Mouse (Mus musculus): Measurements from ENCODE around the gene Tas2r130.
"Not testable (repeated sequence)": the region's sequence is repeated elsewhere in the genome, so short reads cannot be mapped to it uniquely, and the experiment has no call there.

Gene Tas2r130

GRCm38 (mm10) chr6:131630812-131631211 lies at the start of gene Tas2r130:
Gene Tas2r130 (minus strand): TSS chr6:131630912.
- DNase-seq (ENCODE audit: low spot score in 2 of 2), result no peak

DNA sequence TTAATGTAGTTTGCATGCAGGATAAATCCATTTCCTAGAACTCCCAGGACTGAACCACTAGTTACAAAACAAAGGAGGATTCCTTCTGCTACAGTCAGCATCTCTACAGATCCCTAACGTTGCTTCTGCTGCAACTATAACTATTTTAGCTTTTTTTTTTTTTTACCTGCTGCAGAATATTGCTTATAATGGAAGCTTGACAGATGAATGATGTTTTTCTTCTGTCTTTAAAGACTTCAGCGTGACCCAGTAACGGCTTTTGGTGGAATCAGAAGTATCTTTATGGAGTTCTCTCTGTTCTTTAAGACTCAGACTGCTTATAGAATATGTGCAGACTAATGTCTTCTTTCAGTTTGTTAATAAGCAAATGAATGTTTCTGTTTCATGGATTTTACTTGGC lies 48.1 kb upstream of the Tas2r130 start, which contains the start of gene Tas2r106:
Gene Tas2r106 (minus strand): TSS at position 101 of the 400 bp plus-strand sequence.
- no peak for DNase-seq (ENCODE audit: low spot score in 2 of 2)

GRCm38 (mm10) chr6:131660049-131660448 lies 29.3 kb upstream of the Tas2r130 start, which contains the start of gene Tas2r107:
Gene Tas2r107 (minus strand): TSS chr6:131660149.
- no peak for DNase-seq (ENCODE audit: low spot score in 2 of 2)

DNA sequence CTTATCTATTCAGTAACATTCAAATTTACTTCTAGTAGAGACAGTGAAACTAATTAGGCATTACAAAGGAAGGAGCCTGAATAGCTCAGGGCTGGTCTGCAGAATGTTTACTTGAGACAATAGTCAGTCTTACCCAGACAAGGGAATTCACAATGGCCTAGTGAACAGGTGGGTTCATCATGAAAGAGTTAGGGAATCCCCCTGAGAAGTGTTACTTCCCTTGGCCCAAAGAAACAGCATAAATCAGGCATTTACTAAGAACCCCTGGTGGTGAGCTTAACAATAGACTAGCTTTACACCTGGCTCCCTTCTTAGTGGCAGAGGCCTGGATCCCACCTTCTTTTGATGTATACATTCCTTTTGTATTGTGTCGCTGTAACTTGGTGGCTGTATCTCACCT lies 20.8 kb downstream of the Tas2r130 start:
- DNase-seq (ENCODE audit: low spot score in 2 of 2), result not testable (repeated sequence)

GRCm38 (mm10) chr6:131604821-131605220 lies 25.9 kb downstream of the Tas2r130 start:
- DNase-seq (ENCODE audit: low spot score in 2 of 2), result no peak

Measured in frontal cortex, postnatal 36 days (tissue).